Mouse (Mus musculus) E14TG2a.4 (cell line): ENCODE data around the gene Rab11fip3.

Source experiments
- H3K27me3 ChIP-seq: 2 replicates; pipeline ENCODE4 v1.6.1; 2014; ENCODE audit warnings: low read length, control low read depth; ENCODE audit not compliant: insufficient read depth
- H3K36me3 ChIP-seq: 2 replicates; pipeline ENCODE4 v1.6.1; 2014; ENCODE audit warnings: low read length, control low read depth; ENCODE audit not compliant: insufficient read depth
- H3K4me1 ChIP-seq: replicated peaks from 2 replicates; pipeline ENCODE4 v1.6.1; 2014; ENCODE audit warnings: low read depth, low read length, control low read depth
- H3K4me3 ChIP-seq: replicated peaks from 2 replicates; pipeline ENCODE4 v1.5.1; 2014; ENCODE audit warnings: mild to moderate bottlenecking, low read length
- H3K9me3 ChIP-seq: 2 replicates; pipeline ENCODE4 v1.6.1; 2014; ENCODE audit warnings: low read length, control low read depth
- CTCF ChIP-seq: conservative IDR thresholded peaks from 2 replicates; pipeline ENCODE4 v1.5.1; 2014; ENCODE audit warnings: low read length
- NANOG ChIP-seq: IDR thresholded peaks from 2 replicates; pipeline ENCODE4 v1.6.1; 2014; ENCODE audit warnings: borderline replicate concordance, low read length, mixed read lengths
- POU5F1 ChIP-seq: IDR thresholded peaks from 2 replicates; pipeline ENCODE4 v1.6.1; 2014; ENCODE audit warnings: low read length, borderline replicate concordance

Rab11fip3 gene

DNA sequence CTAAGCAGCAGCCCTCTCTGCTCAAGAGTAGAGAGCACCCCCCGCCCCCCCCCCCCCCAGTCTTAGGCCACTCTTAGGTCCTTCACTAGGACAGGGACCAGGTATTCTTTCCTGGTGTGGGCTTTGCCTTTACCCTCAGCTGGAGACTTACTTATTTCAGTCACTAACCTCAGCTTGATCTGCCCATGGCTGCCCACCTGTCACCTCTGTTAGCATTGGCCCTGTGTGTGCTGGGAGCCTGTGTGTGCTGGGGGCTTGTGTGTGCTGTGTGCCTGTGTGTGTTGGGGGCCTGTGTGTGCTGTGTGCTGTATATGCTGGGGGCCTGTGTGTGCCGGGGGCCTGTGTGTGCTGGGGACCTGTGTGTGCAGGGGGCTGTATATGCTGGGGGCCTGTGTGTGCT lies 114.7 kb downstream of the Rab11fip3 start:
- Histone ChIP-seq H3K27me3 (peaks cover 44% of the 10 kb centered on the region), H3K9me3 (no peaks in the 10 kb centered on the region), H3K36me3 (peaks cover 12% of the 10 kb centered on the region), H3K4me1 (peaks cover 14% of the 10 kb centered on the region), H3K4me3 (no peak overlapping the region)
- no peak for TF ChIP-seq CTCF
- TF ChIP-seq NANOG, result no peak
- TF ChIP-seq POU5F1, result no peak

DNA sequence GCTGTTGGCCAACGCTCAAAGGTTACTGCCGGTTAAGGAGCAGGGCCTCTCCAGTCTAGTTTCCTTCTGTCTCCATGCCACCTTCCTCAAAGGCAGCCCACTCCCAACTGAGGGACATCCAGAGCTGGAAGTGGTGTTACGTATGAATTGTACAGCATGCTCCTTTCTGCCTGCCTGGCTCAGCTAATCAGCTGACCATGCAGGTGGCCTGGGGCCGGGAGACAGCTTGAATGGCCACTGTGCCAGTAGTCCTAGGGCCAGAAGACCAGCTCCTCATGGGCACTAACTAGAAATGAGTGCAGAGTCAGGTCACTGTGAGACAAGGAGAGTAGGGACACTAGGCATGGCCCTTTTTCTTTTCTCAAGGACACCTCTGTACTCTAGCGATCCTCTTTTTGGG lies 116.2 kb downstream of the Rab11fip3 start:
- H3K27me3 ChIP-seq, result peaks cover 49% of the 10 kb centered on the region
- TF ChIP-seq CTCF, result no peak

DNA sequence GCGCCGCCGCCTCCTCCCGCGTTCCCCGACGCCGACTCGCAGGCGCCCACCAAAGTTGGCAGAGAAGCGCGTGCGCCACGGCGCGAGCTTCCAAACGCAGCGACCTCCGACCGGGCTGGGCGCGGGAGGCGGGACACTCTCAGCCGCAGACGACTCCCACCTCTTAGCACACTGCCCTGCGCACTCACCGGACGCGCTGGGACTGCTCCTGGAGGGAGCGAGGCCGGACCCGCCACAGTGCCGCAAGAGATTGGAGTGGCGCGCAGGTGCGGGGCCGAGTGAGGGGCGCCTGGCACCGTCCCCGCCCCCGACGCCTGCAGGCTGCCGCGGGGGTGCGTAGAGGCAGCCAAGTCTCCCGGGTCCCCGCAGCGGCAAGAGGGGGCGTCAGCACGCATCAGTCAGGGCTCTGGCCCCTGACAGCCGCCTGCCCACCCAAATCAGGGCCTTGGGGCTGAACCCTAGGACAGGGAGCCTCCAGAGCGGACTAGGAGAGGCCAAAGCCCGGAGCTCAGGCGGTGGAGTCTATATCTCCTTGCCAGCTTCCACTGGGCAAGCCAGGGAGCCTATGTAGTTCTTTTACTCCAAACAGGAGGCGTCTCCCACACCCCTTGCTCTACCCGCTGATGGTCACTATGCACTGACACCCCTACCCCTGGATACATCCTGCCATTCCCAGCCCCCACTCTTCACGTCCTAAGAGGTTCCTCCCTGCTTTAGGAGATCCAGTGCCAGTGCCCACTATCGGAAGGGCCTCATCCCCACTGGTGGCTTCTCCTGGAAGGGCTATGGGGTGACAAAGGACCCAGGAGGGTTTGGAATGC lies 117.3 kb downstream of the Rab11fip3 start, which contains the start of gene A930017K11Rik:
A930017K11Rik (minus strand) TSS at position 763 of the 821 bp plus-strand sequence.
- peaks cover 13% of the 10 kb centered on the region for H3K4me1 ChIP-seq
- H3K9me3 ChIP-seq, result no peaks in the 10 kb centered on the region
- peak within 1 kb of the TSS; percentile 84 for H3K4me3 ChIP-seq
- H3K36me3 ChIP-seq, result no peaks in the 10 kb centered on the region
- TF ChIP-seq NANOG (no peak), POU5F1 (no peak), CTCF (no peak)
- H3K27me3 ChIP-seq, result peaks cover 52% of the 10 kb centered on the region

More for the DNA sequence above, 116.2 kb downstream of the Rab11fip3 start:
- Histone ChIP-seq H3K9me3 (no peaks in the 10 kb centered on the region), H3K4me1 (peaks cover 13% of the 10 kb centered on the region), H3K36me3 (no peaks in the 10 kb centered on the region), H3K4me3 (no peak overlapping the region)

DNA sequence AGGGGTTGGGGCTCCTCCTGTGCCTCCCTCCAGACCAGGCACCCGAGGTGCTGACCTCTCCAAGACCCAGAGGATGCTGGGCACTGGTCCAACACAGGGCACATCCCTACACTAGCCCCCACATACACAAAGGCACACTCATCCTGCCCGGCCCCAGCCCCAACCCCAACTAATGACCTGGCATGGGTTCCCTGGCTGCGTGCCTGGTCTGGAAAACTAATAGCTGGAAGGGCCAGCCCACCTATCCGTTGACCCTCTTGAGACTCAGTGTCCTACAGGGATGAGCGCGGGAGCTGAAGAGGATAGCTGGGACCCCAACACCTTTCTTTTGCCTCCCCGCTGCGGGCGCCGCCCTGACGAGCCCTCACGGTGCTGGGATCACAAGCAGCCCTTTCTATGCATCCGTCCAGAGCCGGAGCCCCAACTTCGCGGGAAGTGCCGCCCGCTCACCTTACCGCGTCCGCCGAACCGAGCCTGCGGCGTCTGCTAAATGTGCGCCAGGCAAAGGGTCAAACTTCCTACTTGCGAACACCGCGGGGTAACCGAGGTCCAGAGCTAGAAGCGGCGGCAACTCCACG lies 118.0 kb downstream of the Rab11fip3 start:
- peaks cover 52% of the 10 kb centered on the region for H3K27me3 ChIP-seq
- peak overlapping the region; percentile 84 for H3K4me3 ChIP-seq
- H3K9me3 ChIP-seq, result no peaks in the 10 kb centered on the region
- peaks cover 14% of the 10 kb centered on the region for H3K4me1 ChIP-seq
- no peaks in the 10 kb centered on the region for H3K36me3 ChIP-seq
- TF ChIP-seq POU5F1 (no peak), NANOG (no peak), CTCF (no peak)

DNA sequence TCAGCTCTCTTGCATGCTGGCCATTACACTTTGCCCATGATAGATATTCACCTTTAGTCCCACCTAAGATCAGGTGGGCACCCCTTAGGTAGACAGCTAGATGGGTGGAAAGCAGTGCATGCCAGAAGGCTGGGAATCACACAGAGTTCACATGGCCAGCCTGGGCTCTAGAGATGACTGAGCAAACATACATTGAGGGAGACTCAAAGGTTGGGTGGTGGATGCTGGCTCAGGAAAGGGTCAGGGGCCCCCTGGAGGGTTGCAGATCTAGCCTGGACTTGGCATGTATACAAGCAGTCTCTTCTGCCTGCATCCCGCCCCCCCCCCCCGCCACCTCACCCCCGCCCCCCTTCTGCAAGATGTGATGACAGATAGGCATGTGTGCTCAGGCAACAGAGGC lies 118.6 kb downstream of the Rab11fip3 start:
- Histone ChIP-seq H3K27me3 (peaks cover 52% of the 10 kb centered on the region), H3K9me3 (no peaks in the 10 kb centered on the region), H3K4me1 (peaks cover 20% of the 10 kb centered on the region), H3K36me3 (no peaks in the 10 kb centered on the region), H3K4me3 (peak overlapping the region; percentile 84)
- TF ChIP-seq CTCF (no peak), NANOG (no peak)

DNA sequence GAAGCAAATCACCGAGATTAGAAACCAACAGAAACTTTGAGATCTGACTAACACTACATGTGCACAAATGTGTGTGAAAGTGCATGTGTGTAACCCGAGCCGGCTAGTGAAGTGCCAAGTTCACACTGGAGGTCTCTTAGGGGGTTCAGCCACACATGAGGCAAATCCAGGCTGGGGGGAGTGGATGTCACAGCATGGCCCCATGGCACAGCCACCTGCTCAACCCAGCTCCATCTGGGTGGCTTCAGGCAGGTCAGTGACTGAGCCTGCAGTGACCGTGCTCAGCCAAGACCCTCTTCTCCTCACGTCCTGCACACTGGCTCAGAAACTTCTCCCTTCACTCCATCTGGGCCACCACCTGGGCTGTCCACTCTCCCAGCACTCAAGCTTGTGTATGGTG lies 119.4 kb downstream of the Rab11fip3 start:
- no peak for TF ChIP-seq NANOG
- no peak for TF ChIP-seq POU5F1
- no peak for TF ChIP-seq CTCF
- Histone ChIP-seq H3K27me3 (peaks cover 52% of the 10 kb centered on the region), H3K4me1 (peaks cover 27% of the 10 kb centered on the region), H3K36me3 (no peaks in the 10 kb centered on the region), H3K4me3 (no peak overlapping the region), H3K9me3 (no peaks in the 10 kb centered on the region)

DNA sequence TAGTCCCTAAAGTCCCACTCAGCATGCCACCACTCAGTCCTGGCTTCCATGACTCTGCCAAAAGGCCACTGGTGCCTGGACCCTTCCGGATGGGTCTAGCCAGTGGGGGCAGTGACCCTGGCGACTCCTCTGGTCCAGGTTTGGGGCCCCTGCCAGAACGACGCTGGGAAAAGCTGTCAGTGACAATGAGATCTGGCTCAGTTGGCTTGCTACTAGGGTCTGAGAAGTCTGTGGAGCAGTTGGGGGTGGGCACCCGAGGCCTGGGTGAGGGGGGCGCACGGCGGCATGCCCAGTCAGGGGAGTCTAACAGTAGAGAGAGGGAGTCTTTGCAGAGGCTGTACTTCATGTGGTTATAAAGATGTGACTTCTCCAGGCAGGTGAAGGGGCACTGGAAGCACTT lies 121.3 kb downstream of the Rab11fip3 start:
- Histone ChIP-seq H3K36me3 (no peaks in the 10 kb centered on the region), H3K4me1 (peaks cover 44% of the 10 kb centered on the region), H3K9me3 (no peaks in the 10 kb centered on the region), H3K4me3 (no peak overlapping the region), H3K27me3 (peaks cover 41% of the 10 kb centered on the region)
- TF ChIP-seq NANOG, result no peak
- TF ChIP-seq POU5F1, result no peak
- TF ChIP-seq CTCF, result no peak

DNA sequence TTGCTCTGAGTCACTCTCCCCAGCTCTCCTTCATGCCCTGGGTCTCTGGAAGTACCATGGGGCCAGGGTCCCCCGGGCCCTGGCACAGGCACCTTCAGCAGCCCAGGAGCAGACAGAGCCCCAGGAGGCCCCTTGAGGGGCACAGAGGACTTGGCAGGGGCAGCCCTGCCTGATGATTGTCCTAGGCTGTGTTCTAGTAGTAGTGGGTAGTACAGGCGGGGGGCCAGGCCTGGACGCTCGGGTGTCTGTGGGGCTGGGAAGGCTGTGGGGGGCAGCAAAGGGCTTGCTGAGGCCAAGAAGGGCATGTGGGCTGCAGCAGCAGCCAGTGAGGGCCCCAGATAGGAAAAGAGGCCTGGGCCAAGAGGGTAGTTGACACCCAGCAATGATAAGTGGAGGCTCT lies 121.8 kb downstream of the Rab11fip3 start:
- Histone ChIP-seq H3K9me3 (no peaks in the 10 kb centered on the region), H3K36me3 (no peaks in the 10 kb centered on the region), H3K27me3 (peaks cover 36% of the 10 kb centered on the region), H3K4me3 (no peak overlapping the region), H3K4me1 (peaks cover 49% of the 10 kb centered on the region)
- TF ChIP-seq POU5F1 (no peak), NANOG (no peak), CTCF (no peak)

DNA sequence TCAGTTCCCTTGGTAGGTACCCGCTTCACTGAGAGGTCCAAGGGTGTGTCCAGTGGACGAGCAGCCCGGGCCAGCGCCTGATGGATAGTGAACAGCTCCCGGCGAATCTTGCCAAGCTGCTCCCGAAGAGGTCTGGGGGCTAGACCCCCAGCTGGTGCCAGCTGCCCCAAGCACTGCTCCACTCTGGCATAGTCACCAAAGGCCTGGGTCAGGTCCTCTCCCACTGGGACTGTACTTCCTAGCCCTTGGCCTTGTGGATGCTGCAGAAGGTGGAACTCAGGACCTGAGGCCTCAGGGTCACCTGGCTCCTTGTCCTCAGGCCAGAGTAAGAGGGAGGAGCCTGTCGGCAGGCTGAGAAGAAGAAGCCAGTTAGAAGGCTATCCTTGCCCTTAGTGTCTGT lies 122.5 kb downstream of the Rab11fip3 start:
- H3K36me3 ChIP-seq, result no peaks in the 10 kb centered on the region
- peaks cover 50% of the 10 kb centered on the region for H3K4me1 ChIP-seq
- TF ChIP-seq NANOG (no peak), CTCF (no peak), POU5F1 (no peak)
- peaks cover 29% of the 10 kb centered on the region for H3K27me3 ChIP-seq
- no peaks in the 10 kb centered on the region for H3K9me3 ChIP-seq
- H3K4me3 ChIP-seq, result no peak overlapping the region
